Mouse (Mus musculus): ENCODE measurements around the gene Mok. TPM values are rescaled to one million over a fixed set of nuclear protein-coding genes. Genes with fewer than 3 reads are reported as not detected.
A peak's percentile ranks its signal among the peaks of the same experiment; 100 is the strongest.

Mok gene
- total RNA-seq, 4 experiments from 2014 or later, result 7.5 to 14.1 (median 11.5) TPM

DNA sequence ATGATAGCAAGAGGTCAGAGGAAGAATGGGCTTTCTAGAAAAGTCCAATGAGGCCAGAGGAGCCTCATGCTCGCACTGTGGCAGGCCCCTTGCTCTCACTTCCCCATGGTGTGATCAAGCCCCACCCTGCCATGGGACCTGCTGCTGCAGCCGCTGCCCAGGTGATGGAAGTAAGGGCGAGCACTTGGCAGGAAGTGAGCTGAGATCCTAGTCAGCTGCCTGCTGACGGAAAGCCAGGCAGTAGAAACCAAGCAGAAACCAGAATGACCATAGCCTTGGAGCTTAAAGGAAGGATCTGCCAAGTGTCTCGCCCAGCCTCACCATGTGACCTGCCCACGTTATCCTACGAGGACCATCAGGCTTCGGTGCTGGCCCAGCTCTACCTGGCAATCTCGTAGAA is 27.6 kb downstream of the Mok start:
- DNase-seq (ENCODE audit: low spot score in 2 of 2), result no peak

DNA sequence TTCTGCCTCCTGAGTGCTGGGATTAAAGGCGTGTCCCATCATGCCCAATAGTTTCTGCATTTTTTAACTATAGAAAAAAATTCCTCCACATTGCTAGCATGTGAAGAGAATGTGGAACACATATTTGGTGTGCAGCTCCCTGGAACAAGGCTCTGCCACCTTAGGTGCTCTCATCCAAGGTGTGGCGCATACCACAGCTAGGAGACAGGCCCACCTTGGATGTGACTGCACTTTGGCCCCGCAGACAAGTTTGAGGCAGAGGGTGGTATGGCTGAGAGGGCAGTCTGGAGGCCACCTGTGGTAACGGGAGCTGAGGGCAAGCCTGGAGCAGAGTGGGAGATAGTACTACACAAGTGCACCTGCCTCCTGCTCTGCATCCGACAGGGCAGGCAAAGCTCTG is 31.9 kb downstream of the Mok start:
- no peak for DNase-seq (ENCODE audit: low spot score in 2 of 2)

DNA sequence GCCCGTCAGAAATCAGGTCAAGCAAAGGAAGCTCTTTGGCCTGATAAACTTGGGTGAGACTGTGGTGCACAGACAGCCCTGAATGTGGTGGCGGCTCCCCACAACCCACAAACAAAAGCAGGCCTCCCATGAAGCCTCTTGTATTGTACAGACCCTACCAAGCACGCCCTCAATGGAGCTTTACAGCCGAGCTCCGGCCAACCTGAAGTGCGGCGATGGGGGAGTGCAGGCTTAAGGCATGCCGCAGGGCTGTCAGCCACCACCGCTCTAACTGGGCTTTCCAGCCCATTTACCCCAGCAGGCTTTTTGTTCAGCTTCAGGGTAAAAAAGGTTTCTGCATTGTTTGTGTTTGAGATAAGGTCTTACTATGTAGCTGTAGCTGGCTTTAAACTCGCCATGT is 32.3 kb downstream of the Mok start:
- DNase-seq (ENCODE audit: low spot score in 2 of 2), result no peak

DNA sequence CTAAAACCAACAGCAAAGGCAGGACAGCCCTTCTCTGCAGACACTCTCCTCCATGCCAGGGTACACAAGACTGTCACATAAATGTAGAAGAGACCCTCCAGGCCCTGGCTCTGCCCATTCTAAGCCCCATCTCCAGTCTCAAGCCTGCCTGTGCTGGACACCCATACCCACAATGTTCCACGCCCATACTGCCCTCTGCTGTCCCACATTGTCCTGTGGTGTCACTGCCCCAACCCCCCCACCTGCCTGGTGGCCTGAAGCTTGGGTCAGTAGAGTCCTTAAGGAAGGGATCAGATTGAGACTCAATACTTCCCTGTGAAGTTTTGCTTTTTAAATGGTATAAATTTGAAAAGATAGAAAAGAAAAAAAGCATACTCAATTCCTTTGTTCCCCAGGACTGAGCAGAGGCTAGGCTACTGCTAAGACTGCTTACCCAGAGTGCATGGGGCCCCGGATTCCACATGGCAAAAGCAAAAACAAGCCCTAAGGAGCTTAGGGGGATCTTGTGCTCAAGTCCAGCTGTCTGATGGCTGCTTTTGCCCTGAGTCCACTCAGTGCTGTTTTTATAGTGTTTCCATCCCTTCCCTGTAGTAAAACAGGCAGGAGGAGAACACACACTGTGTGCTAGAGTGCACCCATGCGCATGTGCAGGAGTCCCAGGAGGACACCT is 34.3 kb downstream of the Mok start:
- no peak for DNase-seq (ENCODE audit: low spot score in 2 of 2)

GRCm38 (mm10) chr12:110804261-110804660 is 36.5 kb downstream of the Mok start:
- DNase-seq (ENCODE audit: low spot score in 2 of 2), result no peak

GRCm38 (mm10) chr12:110802674-110803297 is 38.0 kb downstream of the Mok start:
- DNase-seq (ENCODE audit: low spot score in 2 of 2), result no peak

DNA sequence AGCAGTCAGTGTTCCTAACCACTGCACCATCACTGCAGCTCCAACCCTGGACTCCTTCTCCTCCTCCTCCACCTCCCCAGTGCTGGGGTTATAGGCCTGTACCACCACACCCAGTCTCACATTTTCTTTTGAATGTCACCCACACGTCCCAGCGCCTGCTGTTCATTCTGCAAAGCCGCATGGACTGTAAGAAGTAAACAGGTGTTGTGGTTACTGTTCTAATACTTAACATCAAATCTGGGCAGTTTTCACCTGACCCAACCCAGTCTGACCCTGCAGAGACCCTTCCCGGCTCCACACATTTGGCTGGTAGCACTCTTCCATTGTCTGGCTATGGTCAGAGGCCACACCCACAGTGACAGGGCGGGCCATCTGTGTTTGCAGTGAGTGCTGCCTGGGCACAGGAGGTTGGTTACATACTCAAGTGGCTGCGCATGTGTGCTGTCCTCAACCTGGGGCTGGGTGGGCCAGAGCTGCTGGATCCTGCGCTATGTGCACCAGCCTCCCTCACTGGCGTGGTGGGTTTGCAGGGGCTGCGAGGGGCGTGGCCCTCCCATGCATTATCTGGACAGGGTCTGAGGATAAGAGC is 38.8 kb downstream of the Mok start:
- no peak for DNase-seq (ENCODE audit: low spot score in 2 of 2)

- no peak for DNase-seq (ENCODE audit: low spot score in 2 of 2)
These were observed 41.5 kb downstream of the Mok start for GRCm38 (mm10) chr12:110799226-110799625.

GRCm38 (mm10) chr12:110797842-110798431 is 42.8 kb downstream of the Mok start:
- DNase-seq (ENCODE audit: low spot score in 2 of 2), result no peak

DNA sequence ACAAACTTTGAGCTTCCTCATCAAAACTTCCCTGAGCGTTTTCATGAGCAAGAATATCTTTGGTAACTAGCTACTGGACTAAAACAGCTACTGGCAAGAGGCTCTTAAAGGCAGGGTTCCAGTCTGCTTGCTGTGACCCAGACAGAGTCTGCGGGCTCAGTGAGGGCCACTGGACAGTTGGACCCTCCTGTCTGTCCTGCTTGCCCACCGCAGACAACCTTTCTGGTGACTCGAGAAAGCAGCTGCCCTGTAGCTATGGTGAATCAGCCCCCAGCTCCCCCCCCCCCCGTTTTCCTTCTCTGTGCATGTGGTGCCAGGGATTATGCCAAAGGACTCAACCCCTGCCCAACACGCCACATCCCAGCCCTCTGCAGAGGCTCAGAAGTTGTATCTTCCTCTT is 43.5 kb downstream of the Mok start:
- DNase-seq (ENCODE audit: low spot score in 2 of 2), result no peak

- no peak for DNase-seq (ENCODE audit: low spot score in 2 of 2)
These were observed 44.0 kb downstream of the Mok start for GRCm38 (mm10) chr12:110796748-110797147.

DNA sequence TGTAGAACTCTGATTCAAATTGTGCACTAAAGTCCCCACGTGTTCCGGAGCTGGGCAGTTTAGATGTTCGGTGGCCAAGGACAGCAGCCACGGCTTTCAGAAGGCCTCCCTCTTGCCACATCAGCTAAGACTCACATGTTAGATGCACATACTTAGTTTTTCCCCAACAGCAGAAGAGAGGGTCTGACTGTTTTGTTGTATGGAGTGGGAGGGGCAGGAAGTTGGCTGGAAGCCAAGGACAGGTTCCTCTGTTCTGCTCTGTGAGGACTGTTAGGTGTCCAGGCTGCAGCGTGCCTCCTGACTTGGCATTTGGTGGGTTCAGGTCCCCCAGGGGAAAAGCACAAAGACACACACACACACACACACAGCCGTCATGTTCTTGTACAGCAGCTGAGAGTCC is 45.7 kb downstream of the Mok start:
- no peak for DNase-seq (ENCODE audit: low spot score in 2 of 2)

DNA sequence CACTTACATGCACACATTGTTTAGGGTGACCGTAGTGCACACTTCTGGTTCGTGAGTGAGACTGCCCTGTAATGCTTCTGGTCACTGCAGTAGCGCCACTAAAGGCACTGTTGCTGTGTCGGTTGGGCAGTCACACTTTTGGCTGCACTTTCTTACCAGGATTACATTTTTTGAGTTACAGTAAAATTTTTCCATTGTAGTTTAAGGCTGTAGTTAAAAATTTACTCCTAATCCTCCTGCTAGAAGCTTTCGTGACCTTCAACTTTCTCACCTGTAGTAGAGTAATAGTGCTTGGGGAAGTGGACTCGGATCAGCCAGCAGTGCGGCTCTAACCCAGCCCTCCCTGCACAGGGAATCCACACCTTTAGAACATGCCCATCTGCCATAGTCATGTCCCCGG is 49.7 kb downstream of the Mok start:
- DNase-seq (ENCODE audit: low spot score in 2 of 2), result no peak

- DNase-seq (ENCODE audit: low spot score in 2 of 2), result no peak
These were observed 50.2 kb downstream of the Mok start for GRCm38 (mm10) chr12:110790580-110790979.

GRCm38 (mm10) chr12:110786243-110786642 is 54.5 kb downstream of the Mok start:
- no peak for DNase-seq (ENCODE audit: low spot score in 2 of 2)

DNA sequence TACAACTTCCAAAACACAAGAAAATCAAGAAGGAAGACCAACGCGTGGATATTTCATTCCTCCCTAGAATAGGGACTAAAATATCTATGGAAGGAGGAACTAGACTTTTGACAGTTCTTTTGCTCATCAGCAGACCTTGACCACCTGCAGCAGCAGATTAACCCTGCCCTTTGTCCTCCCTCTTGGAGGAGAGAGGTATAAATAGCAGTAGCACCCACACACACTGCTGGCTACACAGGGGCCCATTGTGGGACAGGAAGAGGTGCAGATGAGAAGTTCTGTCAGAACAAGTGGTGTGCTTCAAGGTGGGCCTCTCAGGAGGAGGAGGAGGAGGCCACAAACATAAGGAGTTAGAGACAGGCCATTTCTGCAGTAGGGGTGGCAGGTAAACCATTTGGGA is 56.5 kb downstream of the Mok start:
- DNase-seq (ENCODE audit: low spot score in 2 of 2), result no peak

DNA sequence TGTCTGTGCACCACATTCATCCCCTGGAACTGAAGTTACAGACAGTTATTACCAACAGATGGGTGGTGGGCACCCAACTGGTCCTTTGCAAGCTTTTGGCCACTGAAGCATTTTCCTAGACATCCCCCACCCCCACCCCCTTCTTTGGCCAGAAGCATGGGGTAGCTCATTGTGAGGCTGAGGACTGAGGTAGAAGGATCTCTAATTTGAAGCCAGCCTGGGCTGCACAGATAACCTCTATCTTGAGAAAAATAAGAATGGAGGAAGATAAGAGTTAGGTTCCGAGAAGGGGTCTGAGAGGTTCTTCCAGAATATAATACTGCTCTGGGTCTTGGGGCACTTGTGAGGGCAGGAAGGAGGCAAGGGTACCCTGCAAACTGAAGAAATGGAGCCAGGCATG is 58.5 kb downstream of the Mok start:
- DNase-seq (ENCODE audit: low spot score in 2 of 2), result no peak

GRCm38 (mm10) chr12:110781181-110781580 is 59.6 kb downstream of the Mok start:
- DNase-seq (ENCODE audit: low spot score in 2 of 2), result peak; percentile 62 to 74

DNA sequence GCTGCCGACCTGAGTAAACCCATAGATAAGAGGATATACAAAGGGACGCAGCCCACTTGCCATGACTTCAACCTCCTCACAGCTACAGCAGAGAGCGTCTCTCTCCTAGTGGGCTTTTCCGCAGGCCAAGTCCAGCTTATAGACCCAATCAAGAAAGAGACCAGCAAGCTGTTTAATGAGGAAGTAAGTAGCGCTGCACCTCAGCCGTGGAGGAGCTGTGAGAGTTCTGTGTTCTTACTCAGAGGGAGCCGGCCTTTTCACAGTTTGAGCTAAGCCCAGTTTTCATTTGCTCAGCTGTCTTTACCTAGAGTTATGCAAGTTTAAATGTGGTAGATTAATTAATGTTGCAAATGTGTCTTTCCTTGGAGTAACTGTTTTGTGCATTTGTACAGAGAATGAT is 61.4 kb downstream of the Mok start:
- no peak for DNase-seq (ENCODE audit: low spot score in 2 of 2)

GRCm38 (mm10) chr12:110777853-110778252 is 62.9 kb downstream of the Mok start:
- no peak for DNase-seq (ENCODE audit: low spot score in 2 of 2)

DNA sequence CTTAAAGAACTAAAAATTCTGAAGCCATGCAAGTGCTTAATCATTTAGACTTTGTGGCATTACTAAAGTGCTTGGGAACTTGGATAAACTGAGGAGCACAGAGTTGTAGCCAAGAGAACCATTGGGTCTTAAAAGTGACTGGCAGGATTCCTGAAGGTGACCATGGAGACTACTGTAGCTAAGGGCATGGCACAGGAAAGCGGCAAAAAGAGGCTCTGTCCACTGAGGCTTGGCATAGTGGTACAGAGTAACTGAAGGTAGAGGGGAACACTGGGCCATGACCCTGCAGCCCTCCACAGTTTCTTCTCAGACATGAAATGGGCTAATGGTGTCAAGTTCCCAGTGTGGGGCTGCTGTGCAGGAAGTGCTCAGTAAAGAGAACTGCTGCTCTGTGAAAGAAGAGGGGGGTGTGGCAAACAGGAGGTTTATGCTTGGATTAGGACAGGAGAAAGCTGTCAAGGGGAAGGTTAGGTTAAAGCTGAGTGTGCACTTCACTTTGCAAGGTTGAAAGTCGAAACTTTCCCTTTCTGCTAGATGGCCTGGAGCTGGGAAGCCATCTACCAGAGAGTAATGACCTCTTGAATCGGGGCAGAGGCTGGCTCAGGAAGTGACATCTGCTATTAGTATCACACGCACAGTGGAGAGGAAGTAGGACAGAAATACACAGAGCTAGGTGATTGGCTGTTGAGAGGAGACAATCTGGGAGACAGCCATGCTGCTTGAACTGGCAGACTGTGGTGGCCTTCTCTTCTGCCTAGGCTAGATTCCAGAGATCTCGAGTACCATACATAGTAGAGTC is 64.9 kb downstream of the Mok start:
- no peak for DNase-seq (ENCODE audit: low spot score in 2 of 2)

- DNase-seq (ENCODE audit: low spot score in 2 of 2), result no peak
These were observed 68.8 kb downstream of the Mok start for GRCm38 (mm10) chr12:110771961-110772360.

Measured in layer of hippocampus, adult 8-10 months (tissue).